Mouse (Mus musculus) embryonic facial prominence, embryonic 10.5 days (tissue): ENCODE results near the gene Nod2. TPM values are rescaled to one million over a fixed set of nuclear protein-coding genes. Genes with fewer than 3 reads are reported as not detected.

Experiments used
- DNase-seq: peaks from one replicate; pipeline ENCODE4 v3.0.0-alpha.2; 2017; ENCODE audit warnings: low spot score
- H3K27ac ChIP-seq: fragments of 300-500 bp; sonication (generic); replicated peaks from 2 replicates; pipeline ENCODE4 v1.5.1; 2016; ENCODE audit warnings: mild to moderate bottlenecking
- H3K27me3 ChIP-seq: fragments of 300-500 bp; sonication (generic); replicated peaks from 2 replicates; pipeline ENCODE4 v1.6.1; 2016; ENCODE audit warnings: low read depth, mild to moderate bottlenecking; ENCODE audit not compliant: poor library complexity, severe bottlenecking
- H3K36me3 ChIP-seq: fragments of 300-500 bp; sonication (generic); replicated peaks from 2 replicates; pipeline ENCODE4 v1.6.1; 2016; ENCODE audit warnings: mild to moderate bottlenecking, moderate library complexity
- H3K4me1 ChIP-seq: fragments of 300-500 bp; sonication (generic); 2 replicates; pipeline ENCODE4 v1.6.1; 2016
- H3K4me3 ChIP-seq: fragments of 300-500 bp; sonication (generic); 2 replicates; pipeline ENCODE4 v1.5.1; 2016; ENCODE audit warnings: mild to moderate bottlenecking, moderate library complexity
- H3K9me3 ChIP-seq: fragments of 300-500 bp; sonication (generic); 2 replicates; pipeline ENCODE4 v1.6.1; 2016; ENCODE audit warnings: mild to moderate bottlenecking
- WGBS: fragments of 180-500 bp; shearing (Covaris S2); methylation state at CpG from one replicate; pipeline ENCODE4 v1.1.7; 2016; 5-methylcytosine and 5-hydroxymethylcytosine counted together
- polyA plus RNA-seq: library from polyadenylated mRNA; unstranded; fragments of >200 nt; fragmentation: Nextera tagmentation; extraction: Ambion mirVana; gene quantifications from 2 replicates; pipeline ENCODE4 v1.2.1, GENCODE M21; 2016

The Nod2 gene
- polyA plus RNA-seq, 1 experiment from 2014 or later: 0.12 TPM

DNA sequence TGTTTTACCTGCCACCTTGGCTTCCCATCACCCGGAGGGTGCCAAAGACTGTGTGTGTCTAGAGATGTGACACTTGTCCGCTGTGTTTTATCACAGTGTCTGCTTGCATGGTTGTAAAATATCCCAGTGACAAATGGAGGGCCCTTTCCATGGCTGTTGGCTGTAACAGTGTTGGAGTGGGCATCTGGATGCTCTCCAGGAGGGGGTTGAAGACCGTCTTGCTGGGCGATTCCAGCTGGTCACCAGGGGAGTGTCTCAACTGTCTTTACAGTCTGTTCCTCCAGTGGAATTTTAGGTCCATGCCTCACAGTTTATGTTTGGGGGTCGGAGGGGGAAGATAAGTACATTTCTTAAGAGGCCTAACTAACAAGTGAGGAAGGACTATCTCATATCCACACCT, 26.2 kb upstream of the Nod2 start:
- Histone ChIP-seq H3K27me3 (peaks cover 70% of the 10 kb centered on the region), H3K4me3 (no peak overlapping the region), H3K9me3 (no peaks in the 10 kb centered on the region), H3K4me1 (peaks cover 8% of the 10 kb centered on the region; the same call in 1 of the 2 replicates), H3K36me3 (no peaks in the 10 kb centered on the region), H3K27ac (no peak overlapping the region)
- no peak for DNase-seq
- 73% methylated on average over 5 of the region's 5 CpGs for WGBS

DNA sequence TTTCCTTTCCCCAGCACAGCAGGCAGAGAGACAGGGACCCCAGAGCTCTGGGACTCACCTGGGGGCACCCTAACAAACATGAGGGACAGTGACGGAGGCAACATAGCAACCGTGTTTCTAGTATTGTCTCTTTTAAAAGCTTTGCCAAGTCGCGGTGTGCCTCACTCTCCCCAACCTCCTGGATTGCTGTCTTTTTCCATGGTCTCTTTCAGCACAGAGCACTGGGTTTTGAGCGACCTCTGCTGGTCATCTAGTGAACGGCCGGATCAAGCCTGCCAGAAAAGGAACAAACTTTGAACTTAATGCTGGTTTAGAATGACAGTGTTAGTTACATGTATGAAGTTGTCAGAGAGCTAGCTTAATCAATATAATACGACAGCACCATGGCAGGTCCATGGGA, 25.7 kb upstream of the Nod2 start:
- Histone ChIP-seq H3K4me1 (peaks cover 8% of the 10 kb centered on the region; the same call in 1 of the 2 replicates), H3K27me3 (peaks cover 73% of the 10 kb centered on the region), H3K27ac (no peak overlapping the region), H3K9me3 (no peaks in the 10 kb centered on the region), H3K36me3 (no peaks in the 10 kb centered on the region), H3K4me3 (no peak overlapping the region)
- peak; percentile 76 for DNase-seq
- 3% methylated on average over 8 of the region's 8 CpGs for WGBS

DNA sequence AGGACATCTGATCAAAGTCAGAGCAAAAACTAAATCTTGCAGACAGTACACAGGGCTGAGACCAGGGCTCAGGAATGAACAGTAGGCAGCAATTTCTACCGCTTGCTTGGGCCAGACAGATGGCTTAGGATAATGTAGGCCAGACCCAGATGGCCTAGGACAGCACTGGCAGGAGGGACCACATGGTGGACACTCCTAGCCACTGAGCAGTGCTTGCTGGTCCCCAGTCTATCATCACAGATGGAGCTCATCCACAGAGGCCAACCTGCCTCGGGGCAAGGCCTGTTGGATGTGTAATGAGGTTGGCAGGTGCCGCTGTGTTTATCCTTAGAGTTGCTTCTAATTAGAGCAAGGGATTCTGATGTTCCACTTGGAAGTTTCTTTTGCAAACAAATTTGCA, 23.8 kb upstream of the Nod2 start:
- Histone ChIP-seq H3K9me3 (no peaks in the 10 kb centered on the region), H3K4me1 (peaks cover 16% of the 10 kb centered on the region), H3K36me3 (no peaks in the 10 kb centered on the region), H3K4me3 (no peak overlapping the region), H3K27ac (no peak overlapping the region), H3K27me3 (peaks cover 83% of the 10 kb centered on the region)
- WGBS: 83% methylated on average over 3 of the region's 3 CpGs
- no peak for DNase-seq

DNA sequence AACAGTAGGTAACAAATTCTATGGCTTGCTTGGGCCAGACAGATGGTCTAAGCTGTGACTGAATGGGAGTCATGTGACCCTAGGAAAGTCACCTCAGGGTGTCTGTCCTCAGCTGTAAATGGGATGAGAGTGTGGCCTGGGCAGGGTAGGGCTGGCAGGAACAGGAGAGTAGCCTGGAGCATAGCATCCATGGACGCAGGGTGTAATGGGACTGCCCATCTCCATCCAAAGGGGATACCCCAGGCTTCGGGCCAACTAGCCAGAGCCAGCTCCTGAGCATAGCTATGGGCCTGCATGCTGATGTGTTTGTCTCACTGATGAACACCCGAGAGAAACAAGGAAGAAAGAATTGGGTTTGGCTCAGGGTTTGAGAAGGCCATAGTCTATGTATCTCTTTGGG, 22.8 kb upstream of the Nod2 start:
- no peaks in the 10 kb centered on the region for H3K9me3 ChIP-seq
- H3K36me3 ChIP-seq: no peaks in the 10 kb centered on the region
- no peak overlapping the region for H3K27ac ChIP-seq
- 89% methylated on average over 3 of the region's 3 CpGs for WGBS
- DNase-seq: no peak
- peaks cover 85% of the 10 kb centered on the region for H3K27me3 ChIP-seq
- no peak overlapping the region for H3K4me3 ChIP-seq
- H3K4me1 ChIP-seq: peaks cover 16% of the 10 kb centered on the region

DNA sequence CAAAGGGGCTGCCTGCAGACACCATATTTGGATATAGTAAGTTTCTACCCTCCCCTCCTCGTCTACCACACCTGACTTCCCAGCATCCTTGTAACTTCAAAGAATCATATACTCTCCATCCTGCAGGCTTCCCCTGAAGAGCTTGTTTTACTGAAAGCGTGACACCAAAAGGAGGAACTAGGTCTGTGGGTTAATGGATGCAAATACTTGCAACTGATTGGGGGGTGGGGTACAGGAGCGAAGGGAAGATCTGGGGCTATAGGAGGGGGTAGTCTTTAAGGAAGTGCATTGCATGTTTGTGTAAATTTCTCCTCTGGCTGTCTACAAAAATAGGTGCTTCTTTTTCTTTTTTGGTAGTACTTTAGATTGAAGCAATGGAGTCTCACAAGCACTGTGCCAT, 20.7 kb upstream of the Nod2 start:
- DNase-seq: no peak
- H3K4me1 ChIP-seq: peaks cover 14% of the 10 kb centered on the region
- no peaks in the 10 kb centered on the region for H3K9me3 ChIP-seq
- 69% methylated on average over 3 of the region's 3 CpGs for WGBS
- no peak overlapping the region for H3K27ac ChIP-seq
- H3K4me3 ChIP-seq: no peak overlapping the region
- no peaks in the 10 kb centered on the region for H3K36me3 ChIP-seq
- H3K27me3 ChIP-seq: peaks cover 83% of the 10 kb centered on the region

DNA sequence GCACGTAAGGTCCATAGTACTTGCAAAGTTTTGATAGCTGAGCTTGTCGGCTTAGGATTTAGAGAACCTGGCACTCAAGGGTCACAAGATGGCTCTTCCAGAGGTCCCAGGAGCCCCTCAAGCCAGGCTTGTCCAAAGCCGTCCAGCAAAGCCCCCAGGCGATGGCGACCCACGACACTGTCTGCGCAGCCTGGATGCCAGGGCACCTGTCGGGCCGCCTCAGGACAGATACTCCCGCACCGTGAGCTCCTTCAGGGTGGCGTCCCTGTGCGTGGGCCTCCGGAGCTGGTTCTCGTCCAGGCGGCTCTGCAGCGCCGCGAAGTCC, 20.2 kb upstream of the Nod2 start:
- Histone ChIP-seq H3K27me3 (peaks cover 81% of the 10 kb centered on the region), H3K9me3 (no peaks in the 10 kb centered on the region), H3K36me3 (no peaks in the 10 kb centered on the region), H3K4me1 (peaks cover 14% of the 10 kb centered on the region), H3K4me3 (peak overlapping the region; percentile 72), H3K27ac (peak overlapping the region; percentile 85)
- WGBS: 13% methylated on average over 19 of the region's 19 CpGs
- DNase-seq: no peak

DNA sequence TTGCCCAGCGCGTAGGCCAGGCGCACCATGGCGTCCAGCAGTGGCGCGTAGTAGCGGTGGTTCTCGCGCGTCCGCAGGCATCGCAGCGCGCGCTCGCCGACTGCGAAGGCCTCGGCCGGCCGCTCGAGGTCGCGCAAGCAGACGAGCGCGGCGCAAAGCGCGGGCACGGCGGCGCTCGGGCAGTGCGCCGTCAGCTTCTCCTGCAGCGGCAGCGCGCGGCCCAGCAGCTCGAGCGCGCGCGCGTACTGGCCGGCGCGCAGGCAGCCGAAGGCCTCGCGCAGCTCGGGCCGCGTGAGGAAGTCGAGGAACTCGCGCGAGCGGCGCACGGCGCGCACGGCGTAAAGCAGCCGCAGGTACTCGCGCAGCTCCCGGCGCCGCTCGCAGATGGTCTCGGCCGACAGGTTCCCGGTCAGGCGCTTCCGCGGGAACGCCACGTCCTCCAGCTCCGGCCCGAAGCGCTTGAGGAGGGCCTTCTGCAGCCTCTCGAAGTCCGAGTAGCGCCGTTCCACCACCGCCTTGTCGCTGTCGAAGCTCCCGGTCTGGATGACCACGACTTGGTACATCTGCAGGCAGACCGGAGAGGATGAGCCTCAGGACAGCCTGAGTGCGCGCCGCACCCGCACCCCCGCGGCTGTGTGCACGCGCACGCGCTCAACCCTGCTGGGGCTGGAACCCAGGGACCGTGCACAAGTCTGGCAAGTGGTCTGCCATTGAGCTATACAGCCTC, 19.7 kb upstream of the Nod2 start:
- Histone ChIP-seq H3K4me1 (peaks cover 14% of the 10 kb centered on the region), H3K27ac (peak overlapping the region; percentile 85), H3K4me3 (peak overlapping the region; percentile 72), H3K9me3 (no peaks in the 10 kb centered on the region), H3K36me3 (no peaks in the 10 kb centered on the region), H3K27me3 (peaks cover 81% of the 10 kb centered on the region)
- WGBS: under 1% methylated on average over 105 of the region's 105 CpGs
- DNase-seq: peak; percentile 87

DNA sequence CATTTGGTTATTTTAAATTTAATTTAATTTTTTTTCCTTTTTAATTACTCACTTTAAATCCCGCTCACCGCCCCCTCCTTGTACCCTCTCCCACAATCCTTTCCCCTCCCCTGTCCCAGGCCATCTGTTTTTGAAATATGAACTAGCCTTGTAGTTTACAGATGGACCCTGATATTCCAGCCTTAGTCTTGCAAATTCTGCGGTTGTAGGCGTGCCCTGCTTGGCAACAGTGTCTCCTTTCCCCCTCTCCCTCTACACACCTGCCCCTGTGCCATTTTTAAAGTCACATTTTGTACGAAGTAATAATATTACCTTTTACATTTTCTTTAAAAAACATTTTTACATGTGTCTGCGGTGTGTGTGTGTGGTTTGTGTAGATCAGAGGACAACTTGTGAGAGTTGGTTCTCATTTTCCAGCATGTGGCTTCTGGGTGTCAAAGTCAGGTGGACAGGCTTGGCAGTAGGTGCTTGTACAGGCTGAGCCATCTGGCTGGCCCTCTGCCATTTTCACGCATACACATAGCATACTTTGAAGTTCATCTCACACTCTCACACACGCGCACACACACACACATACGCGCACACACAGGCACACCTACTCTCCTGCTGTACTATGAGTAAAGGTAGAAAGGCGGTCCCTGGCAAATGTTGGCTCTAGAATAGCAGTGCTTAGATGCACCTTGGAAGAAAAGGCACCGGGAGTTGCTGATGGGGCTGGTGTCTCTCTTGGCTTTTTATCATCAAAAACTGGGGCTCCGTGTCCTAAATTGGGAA, 18.9 kb upstream of the Nod2 start:
- Histone ChIP-seq H3K4me1 (peaks cover 14% of the 10 kb centered on the region), H3K36me3 (no peaks in the 10 kb centered on the region), H3K27ac (peak overlapping the region; percentile 85; the same call in 1 of the 2 replicates), H3K27me3 (peaks cover 75% of the 10 kb centered on the region), H3K9me3 (no peaks in the 10 kb centered on the region), H3K4me3 (peak overlapping the region; percentile 72)
- DNase-seq: no peak
- WGBS: 60% methylated on average over 14 of the region's 14 CpGs

DNA sequence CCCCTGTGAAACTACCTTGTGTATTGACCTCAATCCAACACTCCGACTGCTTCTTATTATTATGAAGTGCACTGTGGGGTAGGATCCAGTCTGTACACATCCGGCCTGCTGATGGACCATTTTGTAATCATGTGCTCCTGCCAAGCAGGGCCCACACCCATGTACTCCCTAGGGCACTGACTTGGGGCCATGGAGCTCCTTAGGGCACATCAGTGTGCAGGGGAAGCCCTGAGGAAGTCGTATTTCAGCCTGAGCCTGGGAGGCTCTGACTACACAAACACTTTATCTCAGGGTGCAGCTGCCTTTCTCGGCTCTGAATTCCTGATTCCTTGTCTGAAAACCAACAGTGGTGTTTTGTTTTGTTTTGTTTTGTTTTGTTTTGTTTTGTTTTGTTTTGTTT, 16.9 kb upstream of the Nod2 start:
- Histone ChIP-seq H3K4me3 (no peak overlapping the region), H3K27ac (no peak overlapping the region), H3K27me3 (peaks cover 56% of the 10 kb centered on the region), H3K9me3 (no peaks in the 10 kb centered on the region), H3K4me1 (peaks cover 17% of the 10 kb centered on the region), H3K36me3 (no peaks in the 10 kb centered on the region)
- 77% methylated on average over 4 of the region's 4 CpGs for WGBS
- DNase-seq: no peak

DNA sequence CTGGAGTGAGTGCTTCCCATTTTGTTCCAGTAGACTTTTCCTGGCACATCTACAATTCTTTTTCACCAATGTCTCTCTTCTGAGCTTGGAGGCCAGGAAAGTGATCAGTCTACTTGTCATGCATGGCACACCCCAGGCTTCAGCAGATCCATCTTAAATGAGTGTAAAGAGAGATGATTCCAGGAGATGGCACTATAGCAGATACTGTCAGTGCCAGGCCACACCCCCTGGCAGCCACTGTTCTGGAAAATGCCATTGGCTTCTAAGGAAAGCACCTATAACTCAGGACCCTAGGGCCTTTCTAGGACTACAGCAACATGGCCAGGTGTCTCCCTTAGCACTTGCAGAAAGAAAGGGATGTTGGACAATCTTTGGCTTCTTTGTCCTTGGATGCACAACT, 16.0 kb upstream of the Nod2 start:
- no peaks in the 10 kb centered on the region for H3K36me3 ChIP-seq

DNA sequence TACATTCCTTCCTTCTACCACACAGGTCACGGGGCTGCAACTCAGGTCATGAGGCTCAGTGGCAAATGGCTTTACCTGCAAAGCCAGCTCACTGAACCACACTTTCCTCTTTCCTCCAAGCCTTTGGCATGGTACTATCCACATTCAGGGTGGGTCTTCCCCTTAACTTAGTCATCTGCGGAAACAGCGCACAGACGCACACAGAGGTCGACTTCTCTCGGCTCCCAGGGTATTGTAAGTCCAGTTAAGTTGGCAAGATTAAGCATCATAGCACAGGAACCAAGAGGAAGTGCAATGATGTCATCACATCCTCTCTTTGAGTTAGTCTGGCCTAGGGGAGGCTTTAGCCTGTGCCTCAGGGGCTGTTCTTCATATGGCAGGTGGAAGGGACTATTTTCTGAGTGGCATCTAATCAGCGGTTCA, 13.8 kb upstream of the Nod2 start:
- Histone ChIP-seq H3K4me1 (peaks cover 10% of the 10 kb centered on the region; the same call in 1 of the 2 replicates), H3K4me3 (no peak overlapping the region), H3K36me3 (no peaks in the 10 kb centered on the region), H3K9me3 (no peaks in the 10 kb centered on the region), H3K27ac (no peak overlapping the region), H3K27me3 (peaks cover 27% of the 10 kb centered on the region)
- WGBS: 84% methylated on average over 7 of the region's 7 CpGs
- no peak for DNase-seq

More for the DNA sequence above, 16.0 kb upstream of the Nod2 start:
- Histone ChIP-seq H3K27me3 (peaks cover 47% of the 10 kb centered on the region), H3K4me1 (peaks cover 24% of the 10 kb centered on the region), H3K4me3 (no peak overlapping the region), H3K9me3 (no peaks in the 10 kb centered on the region), H3K27ac (no peak overlapping the region)
- DNase-seq: no peak

DNA sequence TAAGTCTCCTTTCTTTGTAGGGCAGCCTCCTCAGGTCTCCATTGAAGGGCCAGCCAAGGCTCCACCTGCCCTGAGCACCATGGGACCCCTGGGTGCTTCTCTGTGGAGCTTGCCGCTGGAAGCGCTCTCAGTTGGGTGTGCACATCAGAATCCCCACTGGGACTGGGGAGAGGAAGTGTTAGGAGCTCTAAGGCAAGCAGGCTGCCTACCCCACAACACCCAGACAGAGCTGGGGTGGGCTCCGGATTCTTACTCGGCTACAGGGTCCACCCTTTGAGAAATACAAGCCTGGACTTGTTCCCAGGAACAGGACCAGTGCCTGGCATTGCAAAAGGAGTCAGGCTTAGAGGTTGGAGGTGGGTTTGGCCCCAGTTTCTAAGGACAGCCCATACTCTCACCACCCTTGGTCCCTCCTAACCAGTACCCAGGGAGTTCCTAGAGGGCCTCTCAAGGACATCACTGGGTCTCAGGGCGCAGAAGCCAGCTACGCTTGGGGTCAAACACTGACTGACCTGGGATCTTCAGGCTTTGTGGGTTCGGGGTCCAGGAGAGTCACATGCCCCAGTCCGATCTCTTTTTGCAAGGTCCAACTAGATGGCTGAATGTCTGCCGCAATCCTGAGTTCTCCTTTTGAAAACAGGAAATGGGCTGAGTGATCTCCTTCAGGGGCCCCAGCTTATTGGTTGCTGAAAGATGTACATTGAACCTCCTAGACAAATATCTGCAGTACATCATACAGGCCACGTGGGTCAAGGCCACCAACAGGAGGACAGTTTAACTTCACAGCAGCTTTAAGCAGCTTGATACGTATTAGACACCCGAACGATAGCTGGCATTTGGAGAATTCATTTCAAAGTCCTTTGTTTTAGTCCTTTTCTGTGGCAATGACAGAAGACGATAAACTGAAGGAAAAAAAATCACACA, 11.4 kb upstream of the Nod2 start, which contains the start of gene Snx20:
TSS of gene Snx20 (minus strand) at position 655 of the 924 bp plus-strand sequence.
- Histone ChIP-seq H3K36me3 (no peaks in the 10 kb centered on the region), H3K4me1 (peaks cover 10% of the 10 kb centered on the region; the same call in 1 of the 2 replicates), H3K4me3 (no peak within 1 kb of the TSS), H3K27ac (peak within 1 kb of the TSS; percentile 30; the same call in 1 of the 2 replicates), H3K9me3 (no peaks in the 10 kb centered on the region), H3K27me3 (peaks cover 7% of the 10 kb centered on the region)
- no peak for DNase-seq
- 83% methylated on average over 14 of the region's 14 CpGs for WGBS
